Comparison of ENCODE assay signal across 22 mouse cellular contexts in genomic region chr4:97640385-97640784, GRCm38 (mm10).
"Had no signal": no experiment of that assay in that cellular context is flagged by ENCODE, and none has a peak within 500 bp of the region (broad histone marks: within the 10 kb centered on the region; RNA-seq: fewer than 3 reads in every experiment).

No protein-coding gene starts in this region.

- H3K4me2 ChIP-seq: intestine, embryonic 15.5 days; kidney, embryonic 15.5 days; limb, embryonic 12.5 days; limb, embryonic 15.5 days; liver, embryonic 15.5 days; lung, embryonic 15.5 days; midbrain, embryonic 13.5 days; neural tube, embryonic 13.5 days; stomach, embryonic 15.5 days had no signal

- H3K36me3 ChIP-seq: intestine, embryonic 15.5 days; kidney, embryonic 15.5 days; limb, embryonic 12.5 days; limb, embryonic 15.5 days; liver, embryonic 15.5 days; lung, embryonic 15.5 days; midbrain, embryonic 10.5 days; midbrain, embryonic 13.5 days; neural tube, embryonic 13.5 days; stomach, embryonic 15.5 days had no signal

- H3K27ac ChIP-seq: intestine, embryonic 15.5 days; kidney, embryonic 15.5 days; limb, embryonic 12.5 days; limb, embryonic 15.5 days; liver, embryonic 15.5 days; lung, embryonic 15.5 days; midbrain, embryonic 10.5 days; midbrain, embryonic 13.5 days; neural tube, embryonic 13.5 days; stomach, embryonic 15.5 days had no signal

- DNase-seq: kidney, adult 11 months; kidney, adult 8-10 months; kidney, postnatal 10 days; left cerebral cortex, postnatal 4 days; lung, adult 18-20 months; lung, postnatal 14 days; lung, postnatal 4 days; right cerebral cortex, postnatal 4 days; spleen, adult 18-20 months; thymus, postnatal 25 days had no signal

- H3K27me3 ChIP-seq: intestine, embryonic 15.5 days; kidney, embryonic 15.5 days; limb, embryonic 12.5 days; limb, embryonic 15.5 days; liver, embryonic 15.5 days; lung, embryonic 15.5 days; midbrain, embryonic 13.5 days; neural tube, embryonic 13.5 days; stomach, embryonic 15.5 days had no signal

- H3K4me3 ChIP-seq: intestine, embryonic 15.5 days; kidney, embryonic 15.5 days; limb, embryonic 12.5 days; limb, embryonic 15.5 days; liver, embryonic 15.5 days; lung, embryonic 15.5 days; midbrain, embryonic 10.5 days; midbrain, embryonic 13.5 days; myocyte; neural tube, embryonic 13.5 days; stomach, embryonic 15.5 days had no signal

- ATAC-seq: intestine, embryonic 15.5 days; midbrain, embryonic 13.5 days; midbrain, embryonic 16.5 days had no signal

- H3K4me1 ChIP-seq: intestine, embryonic 15.5 days; liver, embryonic 15.5 days; stomach, embryonic 15.5 days had no signal

- H3K9ac ChIP-seq: intestine, embryonic 15.5 days; kidney, embryonic 15.5 days; limb, embryonic 12.5 days; limb, embryonic 15.5 days; liver, embryonic 15.5 days; lung, embryonic 15.5 days; midbrain, embryonic 13.5 days; neural tube, embryonic 13.5 days; stomach, embryonic 15.5 days had no signal

- H3K9me3 ChIP-seq: intestine, embryonic 15.5 days; kidney, embryonic 15.5 days; limb, embryonic 12.5 days; limb, embryonic 15.5 days; liver, embryonic 15.5 days; lung, embryonic 15.5 days; midbrain, embryonic 10.5 days; midbrain, embryonic 13.5 days; neural tube, embryonic 13.5 days; stomach, embryonic 15.5 days had no signal
